In genomic region chr3:61255232-61255631, GRCm38 (mm10) we compare ENCODE assay signal across 12 mouse cellular contexts.
"Had no signal": no experiment of that assay in that cellular context is flagged by ENCODE, and none has a peak within 500 bp of the region (broad histone marks: within the 10 kb centered on the region; RNA-seq: fewer than 3 reads in every experiment).

No protein-coding gene starts in this region.

- H3K27me3 ChIP-seq: limb, embryonic 13.5 days; liver, embryonic 15.5 days; midbrain, embryonic 12.5 days had no signal

- H3K36me3 ChIP-seq: limb, embryonic 13.5 days; liver, embryonic 15.5 days; midbrain, embryonic 12.5 days had no signal

- DNase-seq: kidney, adult 9 months; left cerebral cortex, postnatal 4 days; lung, adult 2 months; lung, postnatal 4 days; right cerebral cortex, postnatal 25 days; thymus, postnatal 4 days had no signal

- H3K4me2 ChIP-seq: limb, embryonic 13.5 days; liver, embryonic 11.5 days; liver, embryonic 15.5 days; midbrain, embryonic 12.5 days had no signal

- H3K9me3 ChIP-seq: limb, embryonic 13.5 days; liver, embryonic 15.5 days; midbrain, embryonic 12.5 days had no signal

- H3K4me3 ChIP-seq: limb, embryonic 13.5 days; liver, embryonic 15.5 days; midbrain, embryonic 12.5 days had no signal

- H3K4me1 ChIP-seq: limb, embryonic 13.5 days; liver, embryonic 15.5 days; midbrain, embryonic 12.5 days had no signal

- H3K27ac ChIP-seq: kidney, postnatal 0 days; limb, embryonic 13.5 days; liver, embryonic 15.5 days; midbrain, embryonic 12.5 days had no signal

- ATAC-seq: lung, postnatal 0 days had no signal

- H3K9ac ChIP-seq: limb, embryonic 13.5 days; liver, embryonic 15.5 days; midbrain, embryonic 12.5 days had no signal
